Mouse (Mus musculus): ENCODE measurements around the gene Pax2.
A peak's percentile ranks its signal among the peaks of the same experiment; 100 is the strongest.
"Not testable (repeated sequence)": the region's sequence is repeated elsewhere in the genome, so short reads cannot be mapped to it uniquely, and the experiment has no call there.

Pax2 gene

DNA sequence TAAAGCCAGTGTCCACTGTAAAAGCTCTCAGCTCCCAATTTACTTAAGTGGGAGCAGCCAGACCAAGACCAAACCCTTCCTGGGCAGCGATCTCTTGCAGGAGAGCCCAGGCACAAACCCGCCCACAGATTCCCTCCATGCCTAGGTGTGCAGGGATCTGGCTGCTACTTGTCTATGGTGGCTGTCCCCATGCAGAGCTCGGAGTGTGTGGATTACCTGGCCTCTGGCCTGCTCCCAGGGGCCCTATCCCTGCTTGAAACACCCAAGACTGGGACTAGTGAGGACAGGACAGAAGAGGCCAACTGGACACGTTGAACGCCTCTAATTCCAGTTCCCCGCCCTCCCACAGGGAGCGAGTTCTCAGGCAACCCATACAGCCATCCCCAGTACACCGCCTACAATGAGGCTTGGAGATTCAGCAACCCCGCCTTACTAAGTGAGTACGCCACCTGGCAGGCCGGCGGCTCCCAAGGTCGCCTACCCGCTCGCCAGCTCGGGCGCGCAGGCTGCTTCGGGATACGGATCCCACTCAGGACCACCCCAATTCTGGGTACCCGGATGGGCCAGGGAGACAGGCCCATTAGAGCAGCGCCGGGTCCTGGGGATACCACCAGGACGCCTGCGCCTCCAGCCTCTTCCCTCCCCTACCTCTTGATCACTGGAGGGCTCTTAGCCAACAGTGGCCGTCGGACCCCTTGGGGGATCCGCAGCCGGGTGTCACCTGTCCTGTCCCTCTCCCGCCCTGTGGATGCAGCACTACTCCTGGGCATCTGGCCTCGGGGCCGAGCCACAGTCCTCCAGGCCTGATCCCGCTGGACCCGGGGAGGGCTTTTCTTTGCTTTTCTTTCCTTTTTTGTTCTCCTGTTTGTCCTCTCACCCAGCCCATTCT, 79.4 kb downstream of the Pax2 start:
- DNase-seq (ENCODE audit: low spot score in 2 of 2), result no peak

DNA sequence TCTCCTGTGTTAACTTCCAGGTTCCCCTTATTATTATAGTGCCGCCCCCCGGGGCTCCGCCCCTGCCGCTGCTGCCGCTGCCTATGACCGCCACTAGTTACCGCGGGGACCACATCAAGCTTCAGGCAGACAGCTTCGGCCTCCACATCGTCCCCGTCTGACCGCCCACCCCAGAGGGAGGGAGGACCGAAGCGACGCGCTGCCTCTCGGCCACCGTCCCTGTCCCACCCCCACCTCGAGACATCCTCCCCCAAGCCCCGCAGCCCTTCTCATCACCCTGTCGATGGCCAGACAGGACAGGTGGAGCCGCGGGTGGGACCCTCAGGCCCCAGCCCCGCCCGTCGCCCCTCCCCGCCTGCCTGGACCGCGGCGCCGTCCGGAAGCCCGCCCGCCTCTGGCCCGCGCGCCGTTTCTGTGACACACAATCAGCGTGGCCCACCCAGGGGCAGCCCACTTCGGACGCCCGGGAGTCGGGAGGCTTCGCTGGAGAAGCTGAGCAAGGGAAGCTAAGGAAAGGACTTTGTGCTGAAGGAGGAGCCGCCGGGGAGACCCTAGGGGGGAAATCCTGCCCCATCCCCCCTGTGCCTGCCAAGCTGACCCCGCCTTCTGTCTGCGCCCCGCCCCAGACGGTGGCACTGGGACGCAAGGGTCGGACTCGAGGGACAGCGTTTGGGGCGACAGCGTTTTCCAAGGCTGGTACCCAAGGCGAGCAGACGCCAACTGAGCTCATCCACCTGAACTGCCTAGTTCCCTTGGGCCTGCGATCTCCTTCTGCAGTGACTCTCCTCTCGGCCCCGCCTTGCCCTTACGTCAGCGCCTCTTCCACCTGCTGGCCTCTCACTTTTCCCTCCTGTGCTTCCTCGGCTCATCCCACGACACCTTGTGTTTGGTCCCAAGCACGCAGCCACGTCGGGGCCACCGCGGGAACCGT, 80.4 kb downstream of the Pax2 start:
- no peak for DNase-seq (ENCODE audit: low spot score in 2 of 2)

DNA sequence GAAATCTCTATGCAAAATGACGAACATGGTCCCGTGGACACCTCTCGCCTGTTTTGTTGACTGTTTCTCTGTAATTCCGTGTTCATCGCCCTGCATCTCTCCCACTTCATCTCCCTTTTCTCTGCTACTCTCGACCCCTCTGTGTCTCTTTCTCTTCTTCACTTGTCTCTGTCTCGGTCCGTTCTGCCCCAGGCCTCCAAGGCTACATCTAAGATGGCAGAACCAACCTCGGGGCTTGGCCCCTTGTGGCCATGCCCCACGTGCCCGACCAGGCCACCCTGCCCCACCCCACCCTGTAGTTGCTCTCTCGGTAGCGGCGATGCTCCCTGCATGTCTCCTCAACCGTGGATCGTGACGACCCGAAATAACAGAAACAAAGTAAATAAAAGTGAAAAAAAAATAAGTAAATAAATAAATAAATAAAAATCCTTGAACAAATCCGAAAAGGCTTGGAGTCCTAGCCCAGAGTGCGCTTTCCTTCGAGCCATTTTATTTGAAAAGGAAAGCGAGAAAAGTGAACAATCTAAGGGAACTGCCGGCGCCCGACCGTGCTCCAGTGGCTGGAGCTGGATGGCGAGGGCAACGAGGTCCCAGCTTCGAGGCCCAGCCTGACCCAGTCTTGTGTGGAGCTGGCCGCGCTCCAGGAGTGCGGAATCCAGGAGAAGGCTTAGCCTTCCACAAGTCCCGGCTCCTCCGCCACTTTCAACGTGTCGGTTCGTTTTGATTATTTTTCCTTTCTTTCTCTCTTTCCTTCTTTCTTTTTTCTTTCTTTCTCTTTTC, 81.8 kb downstream of the Pax2 start:
- no peak for DNase-seq (ENCODE audit: low spot score in 2 of 2)

DNA sequence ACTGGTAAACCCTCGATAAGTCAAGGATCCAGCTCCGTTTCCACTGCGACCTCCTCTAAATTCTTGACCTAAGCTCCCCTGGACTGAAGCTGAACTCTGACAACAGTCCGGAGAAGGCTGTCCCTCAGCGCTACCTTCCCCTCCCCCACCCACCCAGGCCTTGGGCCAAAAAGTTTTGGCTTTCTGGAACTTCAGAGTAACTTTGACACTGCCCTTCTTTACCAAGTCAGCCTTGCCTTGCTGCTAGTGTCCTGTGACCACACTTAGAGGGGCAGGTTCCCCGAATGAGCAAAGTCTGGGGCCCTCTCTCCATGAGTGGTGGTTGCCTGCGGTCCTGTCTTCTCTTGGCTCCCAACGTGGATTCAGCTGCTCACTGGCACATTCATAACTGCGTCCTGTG, 82.5 kb downstream of the Pax2 start:
- DNase-seq (ENCODE audit: low spot score in 2 of 2), result no peak

DNA sequence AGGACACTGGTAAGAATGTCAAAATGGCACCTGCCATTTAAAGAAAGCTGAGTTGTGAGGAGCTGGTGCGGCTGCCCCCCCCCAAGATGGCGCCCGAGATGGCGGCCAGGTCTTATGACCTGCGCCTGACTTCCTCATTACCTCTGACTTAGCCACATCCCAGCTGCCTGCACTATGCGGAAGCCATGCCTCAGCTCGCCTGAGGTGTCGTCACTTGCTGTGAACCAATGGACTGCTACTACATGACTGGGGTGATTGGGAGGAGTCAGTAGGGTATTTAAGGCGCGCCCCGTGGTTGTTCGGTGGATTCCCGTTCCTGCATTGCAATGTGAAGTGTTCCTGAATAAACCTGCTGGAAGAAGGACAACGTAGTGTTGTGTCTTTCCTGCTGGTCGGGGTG, 86.8 kb downstream of the Pax2 start:
- not testable (repeated sequence) for DNase-seq (ENCODE audit: low spot score in 2 of 2)

DNA sequence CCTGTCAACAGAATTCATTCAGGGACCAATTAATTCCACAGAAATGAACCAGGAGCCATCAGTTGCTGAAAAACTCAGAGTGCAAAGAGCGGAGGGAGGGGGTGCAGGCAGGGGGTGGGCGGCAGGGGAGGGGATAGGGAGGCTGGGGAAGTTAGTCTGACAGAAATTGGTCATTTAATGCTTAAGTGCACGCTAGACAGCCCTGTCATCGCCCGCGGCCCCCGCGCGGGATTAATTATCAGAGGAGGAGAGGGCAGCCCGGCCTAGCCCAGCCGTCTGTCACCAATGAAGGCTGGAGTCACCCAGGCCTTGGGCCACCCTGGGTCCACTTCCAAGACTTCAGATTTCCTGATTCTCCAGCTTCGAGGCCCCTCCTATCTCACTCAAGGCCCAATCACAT, 93.6 kb downstream of the Pax2 start:
- DNase-seq (ENCODE audit: low spot score in 2 of 2), result no peak

DNA sequence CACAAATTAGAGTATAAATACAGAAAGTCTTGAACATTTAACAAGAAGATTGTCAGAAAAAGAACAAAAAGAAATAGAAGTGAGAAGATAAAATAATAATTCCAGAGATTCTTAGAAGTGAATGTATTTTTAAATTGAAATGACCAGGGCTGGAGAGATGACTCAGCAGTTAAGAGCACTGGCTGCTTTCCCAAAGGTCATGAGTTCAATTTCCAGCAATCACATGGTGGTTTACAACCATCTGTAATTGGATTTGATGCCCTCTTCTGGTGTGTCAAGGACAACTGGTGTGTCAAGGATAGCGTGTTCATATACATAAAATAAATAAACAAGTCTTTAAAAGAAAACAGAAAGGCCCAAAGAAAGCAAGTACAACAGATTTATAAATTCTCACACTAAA, 102.8 kb downstream of the Pax2 start:
- DNase-seq (ENCODE audit: low spot score in 2 of 2), result no peak

DNA sequence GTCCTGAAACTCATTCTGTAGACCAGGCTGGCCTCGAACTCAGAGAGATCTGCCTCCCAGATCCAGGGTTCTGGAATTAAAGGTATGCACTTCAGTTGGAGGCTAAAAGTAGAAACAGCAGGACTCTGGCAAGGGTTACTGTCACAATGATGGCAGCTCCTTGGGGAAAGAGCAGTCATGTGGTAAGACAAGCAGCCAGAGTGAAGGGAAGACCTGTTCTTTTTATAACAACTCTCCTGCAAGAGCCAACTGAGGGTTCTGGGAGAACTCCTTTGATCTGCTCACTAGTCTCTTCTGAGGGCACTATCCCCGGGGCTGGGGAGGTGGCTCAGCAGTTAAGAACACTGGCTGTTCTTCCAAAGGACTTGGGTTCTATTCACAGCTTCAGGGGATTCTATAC, 112.9 kb downstream of the Pax2 start:
- no peak for DNase-seq (ENCODE audit: low spot score in 2 of 2)

DNA sequence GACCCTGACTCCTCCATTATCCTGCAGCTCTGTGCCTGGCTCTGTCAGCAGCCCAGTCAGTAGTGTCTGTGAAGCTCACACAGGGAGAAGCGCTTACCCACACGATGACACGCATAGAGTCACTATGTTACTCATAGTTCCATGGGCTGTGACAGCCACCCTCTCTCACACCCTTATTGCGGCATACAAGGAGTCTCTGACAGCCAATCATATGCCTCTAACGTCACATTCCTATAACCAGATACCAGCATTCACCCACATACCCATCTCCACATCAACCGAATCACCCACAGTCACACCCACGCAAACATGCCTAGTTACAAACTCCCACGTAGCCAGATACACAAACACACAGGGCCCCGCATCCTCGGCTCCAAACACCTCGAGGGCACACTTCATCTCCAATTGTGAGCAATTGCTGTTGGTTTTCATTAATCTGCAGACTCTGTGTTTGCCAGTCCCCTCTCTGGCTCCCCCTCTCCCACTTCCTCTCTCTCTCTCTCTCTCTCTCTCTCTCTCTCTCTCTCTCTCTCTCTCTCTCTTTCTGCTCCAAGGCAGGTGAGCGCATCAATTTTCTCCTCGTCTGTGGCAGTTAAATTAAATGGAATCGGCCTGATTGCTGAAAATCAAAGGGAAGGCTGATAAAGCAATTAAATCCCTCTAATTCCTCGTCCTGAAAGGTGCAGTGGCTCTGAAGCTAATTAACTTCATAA, 118.5 kb downstream of the Pax2 start:
- DNase-seq (ENCODE audit: low spot score in 2 of 2), result peak; percentile 29 to 42

DNA sequence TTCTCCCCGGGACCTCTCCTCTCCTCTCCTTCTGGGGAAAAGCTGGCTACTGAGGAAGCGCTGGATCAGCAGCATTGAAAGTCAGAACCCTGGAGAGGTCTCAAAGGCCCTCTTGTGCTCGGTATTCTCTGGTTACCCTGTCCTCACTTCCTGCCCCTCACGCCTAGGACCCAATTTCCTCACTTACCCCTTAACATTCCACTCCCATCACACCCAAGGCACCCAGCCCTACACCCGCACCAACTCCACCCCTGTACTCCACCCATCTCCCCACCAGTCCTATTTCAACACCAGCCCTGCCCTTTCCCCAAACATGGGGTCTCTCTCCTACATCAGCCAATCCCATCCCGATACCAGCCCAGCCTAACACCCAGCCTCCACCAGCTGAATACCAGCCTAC, 119.1 kb downstream of the Pax2 start:
- no peak for DNase-seq (ENCODE audit: low spot score in 2 of 2)

DNA sequence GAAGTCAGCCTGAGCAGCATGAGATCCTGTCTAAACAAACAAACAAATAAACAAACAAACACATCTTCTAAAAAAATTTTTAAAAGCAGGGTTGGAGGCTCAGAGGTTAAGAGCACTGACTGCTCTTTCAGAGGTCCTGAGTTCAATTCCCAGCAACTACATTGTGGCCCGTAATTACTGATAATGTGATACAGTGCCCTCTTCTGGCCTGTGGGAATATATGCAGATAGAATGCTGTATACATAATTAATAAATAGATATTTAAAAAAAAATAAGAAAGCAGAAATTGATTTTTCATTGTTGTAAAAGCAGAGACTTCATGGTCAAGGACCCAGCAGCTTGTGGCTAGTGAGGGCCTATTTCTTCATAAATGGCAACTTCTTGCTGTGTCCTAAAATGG, 119.9 kb downstream of the Pax2 start:
- no peak for DNase-seq (ENCODE audit: low spot score in 2 of 2)

DNA sequence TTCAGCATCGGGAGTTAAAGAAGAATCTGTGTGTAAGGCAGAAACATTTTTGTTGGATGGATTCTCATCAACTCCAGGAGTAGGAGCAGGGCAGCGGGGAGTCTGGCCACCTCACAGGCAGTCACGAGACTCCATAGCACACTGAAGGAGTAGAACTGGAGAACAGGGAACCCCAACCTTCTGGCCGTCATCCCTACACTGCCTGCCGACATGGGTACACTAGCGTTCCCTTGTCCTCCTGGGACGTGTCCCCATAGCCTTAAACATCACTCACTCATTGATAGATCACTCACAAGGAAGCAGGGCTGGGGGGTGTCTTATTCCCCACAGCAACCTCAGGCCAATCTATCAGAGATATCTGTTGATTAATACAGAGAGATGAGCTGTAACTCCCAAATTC, 120.7 kb downstream of the Pax2 start:
- no peak for DNase-seq (ENCODE audit: low spot score in 2 of 2)

DNA sequence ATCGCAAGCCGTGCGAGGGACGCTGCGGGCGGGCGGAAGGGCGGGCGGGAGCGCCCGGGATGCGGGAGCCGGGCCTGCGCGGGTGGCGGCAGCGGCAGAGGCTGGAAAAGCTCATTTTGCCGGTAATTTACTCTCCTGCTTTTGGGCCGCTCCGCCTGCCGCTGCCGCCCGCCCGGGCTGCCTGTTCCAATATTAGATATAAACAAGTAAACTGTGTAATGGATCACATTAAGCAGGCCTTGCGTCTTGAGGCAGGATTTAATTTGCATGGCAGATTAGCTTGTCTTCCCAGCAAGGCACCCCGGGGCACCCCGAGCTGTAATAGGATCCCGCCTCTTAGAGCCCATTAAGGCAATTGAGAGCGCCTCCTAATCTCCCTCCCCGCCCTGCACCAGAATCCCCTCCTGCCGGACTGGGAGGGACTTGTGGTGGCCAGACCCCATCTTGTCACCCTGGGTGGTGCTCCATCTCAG, 126.7 kb downstream of the Pax2 start:
- DNase-seq (ENCODE audit: low spot score in 2 of 2), result no peak

DNA sequence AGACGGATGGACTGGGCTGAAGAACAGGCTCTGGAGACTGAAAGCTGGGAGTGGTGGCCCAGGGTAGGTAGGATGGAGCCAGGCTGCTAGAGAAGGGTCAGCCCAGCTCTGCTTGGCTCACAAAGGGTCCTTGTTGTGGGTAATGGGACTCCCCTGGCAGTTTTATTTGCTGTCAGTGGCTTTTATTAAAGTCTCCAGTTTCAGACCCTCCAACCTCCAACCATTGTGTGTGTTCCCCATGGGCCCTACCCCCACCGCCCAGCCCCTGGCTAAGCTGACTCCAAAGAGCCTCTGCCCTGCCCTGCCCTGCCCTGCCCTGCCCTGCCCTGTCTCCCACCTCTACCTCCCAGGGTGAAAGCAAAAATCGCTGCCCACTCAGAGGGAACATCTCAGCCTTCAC, 128.5 kb downstream of the Pax2 start:
- DNase-seq (ENCODE audit: low spot score in 2 of 2), result no peak

DNA sequence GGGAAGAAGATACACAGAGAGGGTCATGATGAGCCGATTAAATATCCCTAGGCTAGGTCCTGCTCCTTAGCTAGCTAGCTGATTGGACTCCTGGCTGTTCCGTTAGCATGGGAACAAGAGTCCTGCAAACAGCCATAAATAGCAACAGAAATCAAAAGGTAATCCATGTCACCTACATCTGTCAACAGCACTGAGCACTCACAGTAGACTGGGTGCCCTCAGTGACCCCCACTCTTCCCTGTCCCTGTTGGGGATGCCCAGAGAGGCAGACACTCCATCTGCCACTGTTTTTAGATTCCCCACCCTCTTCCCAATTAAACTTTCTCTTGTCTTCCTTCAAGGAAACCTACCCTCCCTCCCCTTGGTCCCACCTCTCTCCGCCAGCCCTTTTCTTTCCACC, 130.6 kb downstream of the Pax2 start:
- no peak for DNase-seq (ENCODE audit: low spot score in 2 of 2)

All from right cerebral cortex, adult 2 months (tissue).